Mouse (Mus musculus): Measurements from ENCODE around the gene 2410137M14Rik. TPM values are rescaled to one million over a fixed set of nuclear protein-coding genes. Genes with fewer than 3 reads are reported as not detected.

The 2410137M14Rik gene
- polyA plus RNA-seq, 1 experiment, result not detected

- no peak overlapping the region for H3K27ac ChIP-seq (ENCODE audit: insufficient read depth, low read length)
- H3K4me3 ChIP-seq (ENCODE audit: insufficient read depth, low read length), result no peak overlapping the region
- TF ChIP-seq CTCF (IDR thresholded peaks at IDR 0.05; ENCODE audit: borderline replicate concordance, insufficient read depth, low read length), result no peak
- H3K4me1 ChIP-seq (ENCODE audit: control insufficient read depth, insufficient read depth, low read length), result peaks cover 6% of the 10 kb centered on the region; the same call in 1 of the 2 replicates
Observed at GRCm38 (mm10) chr17:36952631-36953030, 28.4 kb downstream of the 2410137M14Rik start.

- no peak for TF ChIP-seq CTCF (IDR thresholded peaks at IDR 0.05; ENCODE audit: borderline replicate concordance, insufficient read depth, low read length)
- peak; percentile 72 for TF ChIP-seq POLR2A (IDR thresholded peaks at IDR 0.05; ENCODE audit: low read depth, low read length)
- Histone ChIP-seq H3K4me3 (ENCODE audit: insufficient read depth, low read length) (peak within 1 kb of the TSS; percentile 96), H3K27ac (ENCODE audit: insufficient read depth, low read length) (0 out of 2 replicates have a peak within 1 kb of the TSS, but pooled peaks have one; percentile 19), H3K4me1 (ENCODE audit: control insufficient read depth, insufficient read depth, low read length) (peaks cover 3% of the 10 kb centered on the region; the same call in 1 of the 2 replicates)
Observed at GRCm38 (mm10) chr17:36950981-36951947, 29.8 kb downstream of the 2410137M14Rik start, which contains the start of gene Ppp1r11. Gene Ppp1r11, minus strand, starts transcription at chr17:36951741.

- peaks cover 3% of the 10 kb centered on the region; the same call in 1 of the 2 replicates for H3K4me1 ChIP-seq (ENCODE audit: control insufficient read depth, insufficient read depth, low read length)
- TF ChIP-seq POLR2A (IDR thresholded peaks at IDR 0.05; ENCODE audit: low read depth, low read length) (no peak), CTCF (IDR thresholded peaks at IDR 0.05; ENCODE audit: borderline replicate concordance, insufficient read depth, low read length) (no peak)
- H3K4me3 ChIP-seq (ENCODE audit: insufficient read depth, low read length), result no peak overlapping the region
- no peak overlapping the region for H3K27ac ChIP-seq (ENCODE audit: insufficient read depth, low read length)
Observed at GRCm38 (mm10) chr17:36949265-36949664, 31.8 kb downstream of the 2410137M14Rik start.

GRCm38 (mm10) chr17:36948286-36948685 lies 32.8 kb downstream of the 2410137M14Rik start:
- peaks cover 3% of the 10 kb centered on the region; the same call in 1 of the 2 replicates for H3K4me1 ChIP-seq (ENCODE audit: control insufficient read depth, insufficient read depth, low read length)
- no peak overlapping the region for H3K4me3 ChIP-seq (ENCODE audit: insufficient read depth, low read length)
- TF ChIP-seq POLR2A (IDR thresholded peaks at IDR 0.05; ENCODE audit: low read depth, low read length) (no peak), CTCF (IDR thresholded peaks at IDR 0.05; ENCODE audit: borderline replicate concordance, insufficient read depth, low read length) (no peak)
- H3K27ac ChIP-seq (ENCODE audit: insufficient read depth, low read length), result no peak overlapping the region

GRCm38 (mm10) chr17:36947051-36947819 lies 33.8 kb downstream of the 2410137M14Rik start:
- Histone ChIP-seq H3K4me3 (ENCODE audit: insufficient read depth, low read length) (peak overlapping the region; percentile 23), H3K27ac (ENCODE audit: insufficient read depth, low read length) (no peak overlapping the region), H3K4me1 (ENCODE audit: control insufficient read depth, insufficient read depth, low read length) (peaks cover 7% of the 10 kb centered on the region; the same call in 1 of the 2 replicates)
- TF ChIP-seq CTCF (IDR thresholded peaks at IDR 0.05; ENCODE audit: borderline replicate concordance, insufficient read depth, low read length), result no peak
- peak; percentile 50; the same call in 1 of the 2 replicates for TF ChIP-seq POLR2A (IDR thresholded peaks at IDR 0.05; ENCODE audit: low read depth, low read length)

GRCm38 (mm10) chr17:36944121-36944775 lies 36.8 kb downstream of the 2410137M14Rik start:
- H3K4me3 ChIP-seq (ENCODE audit: insufficient read depth, low read length), result no peak overlapping the region
- no peak for TF ChIP-seq CTCF (IDR thresholded peaks at IDR 0.05; ENCODE audit: borderline replicate concordance, insufficient read depth, low read length)
- no peak for TF ChIP-seq POLR2A (IDR thresholded peaks at IDR 0.05; ENCODE audit: low read depth, low read length)
- no peak overlapping the region for H3K27ac ChIP-seq (ENCODE audit: insufficient read depth, low read length)
- 0 out of 2 replicates have a peak, but pooled peaks cover 4% of the 10 kb centered on the region for H3K4me1 ChIP-seq (ENCODE audit: control insufficient read depth, insufficient read depth, low read length)

- Histone ChIP-seq H3K4me3 (ENCODE audit: insufficient read depth, low read length) (no peak overlapping the region), H3K27ac (ENCODE audit: insufficient read depth, low read length) (no peak overlapping the region), H3K4me1 (ENCODE audit: control insufficient read depth, insufficient read depth, low read length) (0 out of 2 replicates have a peak, but pooled peaks cover 4% of the 10 kb centered on the region)
- TF ChIP-seq CTCF (IDR thresholded peaks at IDR 0.05; ENCODE audit: borderline replicate concordance, insufficient read depth, low read length), result no peak
- no peak for TF ChIP-seq POLR2A (IDR thresholded peaks at IDR 0.05; ENCODE audit: low read depth, low read length)
Observed at GRCm38 (mm10) chr17:36943691-36944090, 37.3 kb downstream of the 2410137M14Rik start.

- H3K4me3 ChIP-seq (ENCODE audit: insufficient read depth, low read length), result peak within 1 kb of the TSS; percentile 9; the same call in 1 of the 2 replicates
- 0 out of 2 replicates have a peak, but pooled peaks cover 4% of the 10 kb centered on the region for H3K4me1 ChIP-seq (ENCODE audit: control insufficient read depth, insufficient read depth, low read length)
- no peak within 1 kb of the TSS for H3K27ac ChIP-seq (ENCODE audit: insufficient read depth, low read length)
- TF ChIP-seq POLR2A (IDR thresholded peaks at IDR 0.05; ENCODE audit: low read depth, low read length) (no peak), CTCF (IDR thresholded peaks at IDR 0.05; ENCODE audit: borderline replicate concordance, insufficient read depth, low read length) (no peak)
Observed at GRCm38 (mm10) chr17:36942791-36943471, 38.1 kb downstream of the 2410137M14Rik start, which contains the start of gene Rnf39. Gene Rnf39, plus strand, starts transcription at chr17:36942918.
